8 mouse cellular contexts compared by ENCODE assay signal in genomic region chr3:96219191-96219641, GRCm38 (mm10). TPM values are rescaled to one million over a fixed set of nuclear protein-coding genes. Genes with fewer than 3 reads are reported as not detected.
A peak's percentile ranks its signal among the peaks of the same experiment; 100 is the strongest.
DNase-seq lines count a peak whose midpoint lies in the region; ATAC-seq lines count a peak whose summit lies in the region.

No protein-coding gene starts in this region.

- peak overlapping the region; percentile 62 for H3K9ac ChIP-seq in forebrain, embryonic 15.5 days (replicated peaks)

- H3K4me1 ChIP-seq in brown adipose tissue, adult 24 weeks (ENCODE audit: control insufficient read depth, insufficient read depth, insufficient read length, low read length): peaks cover 6% of the 10 kb centered on the region
- peaks cover 41% of the 10 kb centered on the region for H3K4me1 ChIP-seq in forebrain, embryonic 15.5 days

- peak; percentile 58 for DNase-seq in embryo, embryonic 10 days (ENCODE audit: low spot score)
- DNase-seq in embryo, embryonic 9.5 days (ENCODE audit: extremely low spot score): no peak
- DNase-seq in kidney, adult 18-20 months: peak; percentile 58
- DNase-seq in lung, postnatal 10 days: peak; percentile 29
- DNase-seq in spleen, adult 12 weeks (ENCODE audit: low spot score): peak; percentile 35
- DNase-seq in left cerebral cortex, adult 11 months (ENCODE audit: low spot score): no peak

- peak; percentile 30 for ATAC-seq in forebrain, embryonic 15.5 days (replicated peaks)

- peak overlapping the region; percentile 89 for H3K27ac ChIP-seq in brown adipose tissue, adult 24 weeks (replicated peaks; ENCODE audit: low read depth, low read length)
- peak overlapping the region; percentile 98 for H3K27ac ChIP-seq in forebrain, embryonic 15.5 days (replicated peaks)

- peak overlapping the region; percentile 89 for H3K4me2 ChIP-seq in forebrain, embryonic 15.5 days (replicated peaks)

- H3K9me3 ChIP-seq in forebrain, embryonic 15.5 days: no peaks in the 10 kb centered on the region

- no peaks in the 10 kb centered on the region for H3K36me3 ChIP-seq in forebrain, embryonic 15.5 days

- H3K4me3 ChIP-seq in brown adipose tissue, adult 24 weeks (ENCODE audit: insufficient read depth, low read depth, low read length): peak overlapping the region; percentile 85
- H3K4me3 ChIP-seq in forebrain, embryonic 15.5 days: peak overlapping the region; percentile 48

- no peaks in the 10 kb centered on the region for H3K27me3 ChIP-seq in forebrain, embryonic 15.5 days

- 0% methylated on average over 12 of the region's 12 CpGs for WGBS in forebrain, embryonic 15.5 days

RNA-seq across cellular contexts. Expression of gene Bola1, which starts 0.3 kb away (rescaled TPM):
- polyA plus RNA-seq in brown adipose tissue, adult 24 weeks (2012; ENCODE audit: insufficient read depth, insufficient read length, missing spikeins): 36.7 and 42.5 TPM in 2 replicates
- polyA plus RNA-seq in forebrain, embryonic 15.5 days (2015; fragmentation: Nextera tagmentation; extraction: Ambion mirVana): 71.8 and 75.5 TPM in 2 replicates

RNA-seq across cellular contexts. Expression of gene Hist2h2ab, which starts 0.4 kb away (rescaled TPM):
- polyA plus RNA-seq in brown adipose tissue, adult 24 weeks (2012; ENCODE audit: insufficient read depth, insufficient read length, missing spikeins): not detected in 2 replicates
- polyA plus RNA-seq in forebrain, embryonic 15.5 days (2015; fragmentation: Nextera tagmentation; extraction: Ambion mirVana): 0.46 TPM in 1 of 2 replicates, not detected in the other

RNA-seq across cellular contexts. Expression of gene Hist2h2ac, which starts 1.5 kb away (rescaled TPM):
- not detected in 2 replicates for polyA plus RNA-seq in brown adipose tissue, adult 24 weeks (2012; ENCODE audit: insufficient read depth, insufficient read length, missing spikeins)
- 4.7 and 6.8 TPM in 2 replicates for polyA plus RNA-seq in forebrain, embryonic 15.5 days (2015; fragmentation: Nextera tagmentation; extraction: Ambion mirVana)

RNA-seq across cellular contexts. Expression of gene Hist2h2be, which starts 1.7 kb away (rescaled TPM):
- 13.2 and 16.0 TPM in 2 replicates for polyA plus RNA-seq in brown adipose tissue, adult 24 weeks (2012; ENCODE audit: insufficient read depth, insufficient read length, missing spikeins)
- polyA plus RNA-seq in forebrain, embryonic 15.5 days (2015; fragmentation: Nextera tagmentation; extraction: Ambion mirVana): 9.1 and 9.7 TPM in 2 replicates

RNA-seq across cellular contexts. Expression of gene Hist2h3c2, which starts 19.7 kb away (rescaled TPM):
- 3.3 and 5.7 TPM in 2 replicates for polyA plus RNA-seq in brown adipose tissue, adult 24 weeks (2012; ENCODE audit: insufficient read depth, insufficient read length, missing spikeins)
- 6.7 and 8.0 TPM in 2 replicates for polyA plus RNA-seq in forebrain, embryonic 15.5 days (2015; fragmentation: Nextera tagmentation; extraction: Ambion mirVana)

Comparison
In these comparisons a context has a peak if more than half of its experiments do, and no peak if none do; other contexts are left out.
1. DNase-seq: peak in embryo, embryonic 10 days (single experiment), kidney, adult 18-20 months (single experiment), lung, postnatal 10 days (single experiment) and spleen, adult 12 weeks (single experiment); none in embryo, embryonic 9.5 days (single experiment) and left cerebral cortex, adult 11 months (single experiment).